Mouse (Mus musculus): ENCODE measurements around the gene Sgf29.

DNA sequence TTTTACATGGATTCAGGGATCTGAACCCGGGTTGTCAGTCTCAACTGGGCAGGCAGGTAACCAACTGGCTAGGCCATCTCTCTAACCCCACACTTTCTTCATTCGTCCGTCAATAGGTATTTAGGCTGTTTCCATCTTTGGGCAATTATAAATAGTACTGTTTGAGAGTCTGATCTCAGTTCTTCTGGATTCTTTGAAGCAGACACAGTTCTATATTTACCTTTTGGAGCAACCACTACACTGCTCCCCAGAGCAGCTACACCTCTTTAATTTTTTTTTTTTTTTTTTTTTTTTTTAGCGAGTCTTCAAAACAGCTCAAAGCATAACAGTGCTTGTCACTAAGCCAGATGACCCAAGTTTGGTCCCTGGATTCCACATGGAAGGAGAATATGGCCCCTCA, 66.6 kb downstream of the Sgf29 start:
- TF ChIP-seq POLR2A (IDR thresholded peaks at IDR 0.05; ENCODE audit: borderline replicate concordance, extremely low read depth, low read depth, low read length) = no peak
- TF ChIP-seq CTCF (IDR thresholded peaks at IDR 0.05; ENCODE audit: insufficient read depth, low read length) = no peak

Data from lung, adult 2 months (tissue).